Mouse (Mus musculus): ENCODE measurements at regions not wholly inside any gene's neighbourhood (a gene's known extent, or its start where the extent isn't known, plus 50 kb on each side); places are given as distances from the start of the nearest gene placed in this dataset.
A peak's percentile ranks its signal among the peaks of the same experiment; 100 is the strongest.

DNA sequence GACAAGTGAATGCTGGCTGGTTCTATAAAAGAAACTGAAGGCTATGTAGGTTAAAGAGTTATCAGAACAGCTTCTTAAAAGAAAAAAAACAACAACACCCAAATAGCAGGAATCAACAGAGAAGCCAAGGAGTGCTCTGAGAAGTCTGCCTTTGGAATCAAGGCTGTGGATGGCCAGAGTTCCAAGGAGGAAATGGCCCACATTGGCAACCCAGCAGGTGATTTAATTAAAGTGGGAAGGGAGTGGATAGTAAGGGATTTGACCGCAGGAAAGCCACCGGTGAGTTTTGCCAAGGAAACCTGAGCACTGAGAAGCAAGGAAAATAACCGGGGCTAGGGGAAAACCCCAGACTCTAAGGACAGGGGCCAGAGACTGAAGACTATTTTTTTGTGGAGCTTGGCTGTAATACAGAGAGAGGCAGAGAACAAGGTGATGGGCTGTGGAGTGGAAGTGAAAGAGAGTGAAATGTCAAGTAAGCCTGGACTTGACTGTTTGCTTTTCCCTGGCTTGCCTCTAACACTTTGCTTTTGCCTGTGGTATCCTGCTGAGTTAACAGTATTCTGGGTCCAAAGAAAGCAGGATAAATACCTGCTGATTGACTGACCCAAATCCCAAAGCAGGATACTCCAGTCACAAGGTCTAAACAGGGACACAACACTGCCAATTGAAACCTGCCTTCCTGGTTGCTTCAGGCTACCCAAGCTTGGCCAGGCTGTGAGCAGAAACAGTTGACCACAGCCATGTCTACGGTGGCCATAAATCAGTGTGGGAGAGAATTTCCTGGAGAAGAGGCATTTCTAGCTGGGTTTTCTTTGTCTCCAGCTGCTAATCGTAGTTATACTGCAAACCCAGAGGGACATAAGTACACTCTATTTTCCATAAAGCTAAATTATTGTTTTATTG, 125.9 kb downstream of the Arrdc3 start:
- DNase-seq (ENCODE audit: low read depth in 1 of 2, low spot score in 2 of 2), result no peak

DNA sequence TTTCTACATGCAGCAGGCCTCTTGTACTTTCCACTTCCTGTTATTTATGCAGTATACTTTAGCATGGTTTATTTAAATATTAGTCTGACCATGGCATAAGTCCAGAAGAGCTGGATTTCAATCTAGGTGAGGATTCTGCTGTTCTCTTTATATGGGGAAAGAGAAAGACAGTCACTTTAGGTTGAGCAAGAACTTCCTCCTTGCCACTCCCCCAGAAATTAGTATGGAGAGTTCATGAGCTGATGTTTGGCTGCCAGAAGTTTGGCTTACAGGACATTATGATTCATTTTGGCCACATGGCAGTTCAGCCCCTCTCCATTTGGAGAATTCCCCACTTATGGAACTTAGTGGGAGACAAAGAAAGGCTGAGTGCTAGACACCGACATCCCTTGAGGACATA, 130.8 kb downstream of the Arrdc3 start:
- DNase-seq (ENCODE audit: low read depth in 1 of 2, low spot score in 2 of 2), result no peak

DNA sequence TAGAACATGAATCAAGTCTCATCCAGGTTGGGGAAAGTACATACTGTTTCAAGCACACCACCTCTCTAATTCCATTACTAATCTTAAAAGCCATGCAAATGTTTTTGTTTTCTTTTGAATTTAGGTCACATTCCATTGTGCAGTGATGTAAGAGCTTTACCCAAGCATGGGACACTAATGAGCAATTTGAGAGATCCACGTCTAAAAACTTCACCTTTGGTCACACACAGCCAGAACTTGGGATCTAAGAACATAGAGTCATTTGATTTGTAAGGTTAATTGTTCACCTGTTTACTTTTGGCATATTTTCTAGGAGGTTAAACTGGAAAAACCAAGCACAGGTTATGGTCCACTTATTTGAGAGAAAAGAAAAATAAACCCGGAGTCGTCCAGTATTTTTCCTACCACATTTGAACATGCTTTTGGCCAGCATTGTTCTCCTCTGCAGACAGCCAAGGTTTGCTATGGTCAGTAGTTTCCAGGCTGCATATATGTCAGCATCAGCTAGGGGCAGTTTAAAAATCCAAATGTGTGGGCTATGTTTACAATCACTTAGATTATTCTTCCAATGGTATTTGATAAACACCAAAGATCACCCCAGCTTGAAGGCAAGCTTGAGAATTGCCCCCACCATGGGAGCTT, 137.0 kb downstream of the Arrdc3 start:
- no peak for DNase-seq (ENCODE audit: low read depth in 1 of 2, low spot score in 2 of 2)

DNA sequence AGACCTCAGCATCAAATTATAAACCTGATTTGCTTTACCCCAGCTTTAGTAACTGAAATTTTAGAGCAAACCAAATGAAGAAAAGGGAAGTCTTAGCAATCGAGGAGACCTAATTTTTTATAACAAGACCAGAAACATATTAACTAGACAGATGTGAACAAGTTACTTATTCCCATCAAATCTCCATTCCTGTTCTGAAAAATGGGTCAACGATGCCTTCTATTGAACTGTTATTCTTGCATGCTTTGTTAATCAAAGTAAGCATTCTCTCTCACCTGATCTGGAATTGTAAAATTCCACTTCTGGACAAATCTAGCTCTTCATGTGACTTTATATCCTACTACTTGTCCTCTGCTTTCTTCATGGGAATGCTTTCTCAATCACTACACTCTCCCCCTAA, 137.6 kb downstream of the Arrdc3 start:
- DNase-seq (ENCODE audit: low read depth in 1 of 2, low spot score in 2 of 2), result no peak

DNA sequence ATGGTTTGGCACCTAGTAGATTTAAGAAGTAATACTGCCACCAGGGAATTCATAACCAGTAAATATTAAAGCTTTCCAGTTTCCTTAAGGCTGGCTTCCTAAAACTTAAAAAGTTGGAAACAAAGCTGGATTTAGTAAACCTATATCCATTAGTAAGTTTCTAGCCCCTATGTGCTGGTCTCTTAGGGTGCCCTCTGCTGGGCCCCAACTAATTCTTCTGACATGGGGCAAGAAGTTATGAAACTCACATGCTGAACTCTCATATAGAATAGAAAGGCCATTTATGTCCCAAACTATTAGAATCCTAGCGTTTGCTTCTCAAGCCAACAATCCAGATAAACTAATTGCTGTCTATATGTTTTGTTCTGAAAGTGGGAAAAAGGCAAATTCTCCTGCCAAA, 139.2 kb downstream of the Arrdc3 start:
- no peak for DNase-seq (ENCODE audit: low read depth in 1 of 2, low spot score in 2 of 2)

DNA sequence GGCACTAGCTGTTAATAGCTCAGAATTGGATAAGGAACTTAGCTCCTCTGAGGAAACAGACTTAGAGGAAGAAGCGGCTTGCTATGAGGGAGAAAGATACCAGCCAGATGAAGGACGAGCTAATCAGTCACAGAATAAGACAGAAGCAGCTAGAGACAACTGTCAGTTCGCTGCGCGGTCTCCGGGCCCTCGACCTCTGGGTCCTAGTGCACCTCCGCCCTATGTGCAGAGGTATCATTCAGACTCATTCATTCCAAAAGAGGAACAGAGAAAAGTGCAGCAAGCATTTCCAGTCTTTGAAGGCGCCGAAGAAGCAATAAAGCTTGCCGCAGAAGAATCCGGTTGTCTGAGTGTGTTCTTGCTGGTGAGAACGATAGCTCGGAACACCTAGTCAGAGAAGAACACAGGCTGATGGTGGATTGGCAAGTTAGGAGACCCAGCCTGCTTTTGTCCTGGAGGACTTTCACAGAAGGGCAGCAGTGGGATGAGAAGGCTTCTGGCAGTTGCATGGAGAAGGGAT, 142.1 kb downstream of the Arrdc3 start:
- peak in 1 of 2 experiments; percentile 4 for DNase-seq (ENCODE audit: low read depth in 1 of 2, low spot score in 2 of 2)

DNA sequence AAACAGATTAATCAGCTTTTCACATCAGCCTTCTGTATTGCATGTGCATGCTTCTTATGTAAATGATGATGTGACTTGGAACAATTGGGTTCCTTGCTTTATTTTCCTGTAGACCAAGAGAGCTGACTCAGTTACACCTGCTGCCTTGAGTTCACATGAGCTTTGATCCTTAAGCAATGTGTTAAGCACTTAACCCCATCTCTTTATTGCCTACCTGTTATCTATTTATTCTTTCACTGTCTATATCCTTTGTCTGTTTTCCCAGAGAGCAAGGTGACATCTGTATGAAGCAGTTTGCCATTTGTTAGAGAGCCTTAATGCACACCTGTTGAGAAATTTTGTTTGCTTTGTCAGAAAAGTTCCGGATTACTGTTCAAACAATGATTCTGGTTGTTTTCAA, 154.1 kb downstream of the Arrdc3 start:
- no peak for DNase-seq (ENCODE audit: low read depth in 1 of 2, low spot score in 2 of 2)

DNA sequence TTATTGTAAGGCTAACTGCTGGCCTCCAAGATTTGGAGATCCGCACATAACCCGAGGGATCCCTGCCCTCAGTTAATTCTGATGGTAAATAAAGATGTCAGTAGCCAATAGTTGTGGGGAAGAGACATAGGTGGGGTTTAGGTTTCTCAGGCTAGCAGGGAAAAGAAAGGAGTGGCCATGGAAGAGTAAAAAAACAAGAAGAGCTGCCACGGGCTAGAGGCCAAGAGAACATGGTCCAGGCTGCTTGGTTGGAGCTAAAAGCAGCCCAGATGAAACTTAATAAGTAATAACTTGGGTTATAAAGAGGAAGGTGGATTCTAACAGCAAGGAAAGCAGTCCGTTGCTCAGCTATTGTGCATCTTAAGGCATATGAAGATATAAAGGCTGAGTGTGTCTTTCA, 155.6 kb downstream of the Arrdc3 start:
- no peak for DNase-seq (ENCODE audit: low read depth in 1 of 2, low spot score in 2 of 2)

DNA sequence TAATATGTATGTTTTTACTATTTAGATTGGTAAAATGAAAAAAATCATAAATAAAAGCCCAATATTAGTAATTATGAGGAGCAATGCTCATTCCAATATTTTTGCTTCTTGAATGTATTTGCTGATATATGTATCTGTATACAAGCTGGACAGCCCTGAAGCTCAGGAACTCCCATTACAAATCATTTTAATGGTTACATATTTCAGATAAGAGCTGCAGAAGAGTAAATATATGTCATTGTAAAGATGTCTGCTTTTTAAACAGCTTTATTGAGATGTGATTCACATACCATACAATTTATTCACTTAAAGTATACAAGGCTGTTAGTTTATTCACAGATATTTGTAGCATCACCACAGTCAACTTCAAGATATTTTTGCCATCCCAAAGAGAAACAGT, 157.3 kb downstream of the Arrdc3 start:
- no peak for DNase-seq (ENCODE audit: low read depth in 1 of 2, low spot score in 2 of 2)

DNA sequence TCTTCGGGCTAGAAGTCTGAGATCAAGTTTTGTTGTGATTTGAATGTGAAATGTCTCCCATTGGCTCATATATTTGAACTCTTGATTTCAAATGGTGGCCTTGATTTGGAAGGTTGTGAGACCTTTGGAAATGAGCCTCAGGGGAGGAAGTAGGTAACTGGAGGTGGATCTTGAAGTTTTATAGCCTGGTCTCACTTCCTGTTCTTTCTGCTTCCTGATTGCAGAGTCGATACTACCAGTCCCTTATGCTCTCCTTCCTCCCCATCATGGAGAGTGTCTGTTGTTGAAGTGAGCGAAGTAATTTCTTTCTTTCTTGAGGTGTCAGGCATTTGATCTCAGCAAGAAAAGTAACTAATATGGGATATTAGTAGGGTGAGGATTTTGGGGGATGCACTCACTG, 158.5 kb downstream of the Arrdc3 start:
- no peak for DNase-seq (ENCODE audit: low read depth in 1 of 2, low spot score in 2 of 2)
